Mouse (Mus musculus) kidney, adult 11 months (tissue): ENCODE results near the gene Nanos3.

ENCODE experiments used
- DNase-seq: peaks from one replicate; pipeline ENCODE4 v3.0.0; 2022

Gene Nanos3

GRCm38 (mm10) chr8:84185117-84185516 lies at the start of gene Nanos3:
Gene Nanos3 (minus strand): TSS chr8:84185217.
- DNase-seq, result no peak

GRCm38 (mm10) chr8:84233055-84233454 lies 48.0 kb upstream of the Nanos3 start:
- no peak for DNase-seq

GRCm38 (mm10) chr8:84230735-84231134 lies 45.7 kb upstream of the Nanos3 start:
- DNase-seq, result no peak

- DNase-seq, result no peak
Measured at GRCm38 (mm10) chr8:84223322-84224029, 38.5 kb upstream of the Nanos3 start.

- DNase-seq, result no peak
Measured at GRCm38 (mm10) chr8:84222566-84223165, 37.6 kb upstream of the Nanos3 start.

GRCm38 (mm10) chr8:84220105-84220504 lies 35.1 kb upstream of the Nanos3 start:
- no peak for DNase-seq

GRCm38 (mm10) chr8:84218143-84218542 lies 33.1 kb upstream of the Nanos3 start:
- no peak for DNase-seq

- DNase-seq, result no peak
Measured at GRCm38 (mm10) chr8:84217206-84217605, 32.2 kb upstream of the Nanos3 start.

- DNase-seq, result no peak
Measured at GRCm38 (mm10) chr8:84213277-84213676, 28.3 kb upstream of the Nanos3 start.

GRCm38 (mm10) chr8:84211881-84212563 lies 27.0 kb upstream of the Nanos3 start:
- DNase-seq, result no peak

GRCm38 (mm10) chr8:84211202-84211601 lies 26.2 kb upstream of the Nanos3 start:
- DNase-seq, result no peak

- peak; percentile 63 for DNase-seq
Measured at GRCm38 (mm10) chr8:84210167-84210791, 25.3 kb upstream of the Nanos3 start.

- DNase-seq, result peak; percentile 41
Measured at GRCm38 (mm10) chr8:84208381-84209380, 23.7 kb upstream of the Nanos3 start.

- peak; percentile 63 for DNase-seq
Measured at GRCm38 (mm10) chr8:84207811-84208210, 22.8 kb upstream of the Nanos3 start.

GRCm38 (mm10) chr8:84206666-84207065 lies 21.6 kb upstream of the Nanos3 start:
- no peak for DNase-seq

- no peak for DNase-seq
Measured at GRCm38 (mm10) chr8:84205073-84205472, 20.1 kb upstream of the Nanos3 start.

GRCm38 (mm10) chr8:84203975-84204772 lies 19.2 kb upstream of the Nanos3 start:
- DNase-seq, result peak; percentile 82

- peak; percentile 88 for DNase-seq
Measured at GRCm38 (mm10) chr8:84202938-84203917, 18.2 kb upstream of the Nanos3 start.

GRCm38 (mm10) chr8:84202466-84202865 lies 17.4 kb upstream of the Nanos3 start:
- DNase-seq, result peak; percentile 71
